Mouse (Mus musculus) left cerebral cortex, postnatal 14 days (tissue): ENCODE measurements around the gene Spn. TPM values are rescaled to one million over a fixed set of nuclear protein-coding genes. Genes with fewer than 3 reads are reported as not detected.
"Not testable (repeated sequence)": the region's sequence is repeated elsewhere in the genome, so short reads cannot be mapped to it uniquely, and the experiment has no call there.

ENCODE experiments used
- DNase-seq, 2 experiments: peaks; one replicate each; pipeline ENCODE4 v3.0.0; 2021 to 2022; ENCODE audit warnings: low spot score in 2 of 2, mixed read lengths in 1 of 2
- intact Hi-C: fragments of 180-260 bp; cut with DNase I; formaldehyde crosslinking; loops from one replicate; pipeline ENCODE4 v1.15.1; 2025
- total RNA-seq, 2 experiments: library from RNA; stranded (reverse); gene quantifications; 2 replicates each; pipeline ENCODE4 v1.2.3; 2021

Gene Spn
- total RNA-seq, 2 experiments from 2014 or later = 0.11 TPM; not detected in 1

DNA sequence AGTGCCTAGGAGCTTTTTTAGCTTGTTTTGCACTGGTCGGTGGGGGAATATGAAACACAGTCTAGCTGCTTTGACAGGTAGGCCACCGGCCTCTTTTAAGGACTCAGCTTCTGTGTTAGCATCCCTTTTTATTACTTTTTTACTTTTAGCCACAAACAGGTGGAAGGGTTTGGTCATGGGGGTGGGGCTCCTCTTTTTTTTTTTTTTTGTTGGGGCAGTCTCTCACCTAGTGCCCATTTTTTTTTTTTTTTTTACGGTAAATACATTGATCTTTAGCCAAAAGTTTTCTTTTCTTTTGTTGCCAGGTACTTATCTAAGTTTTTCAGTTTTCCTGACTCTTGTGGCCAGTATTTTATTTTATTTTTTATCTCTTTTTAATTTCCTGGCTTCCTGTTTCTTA lies 49.5 kb downstream of the Spn start:
- no peak for DNase-seq
- intact Hi-C loops = no loop called here

DNA sequence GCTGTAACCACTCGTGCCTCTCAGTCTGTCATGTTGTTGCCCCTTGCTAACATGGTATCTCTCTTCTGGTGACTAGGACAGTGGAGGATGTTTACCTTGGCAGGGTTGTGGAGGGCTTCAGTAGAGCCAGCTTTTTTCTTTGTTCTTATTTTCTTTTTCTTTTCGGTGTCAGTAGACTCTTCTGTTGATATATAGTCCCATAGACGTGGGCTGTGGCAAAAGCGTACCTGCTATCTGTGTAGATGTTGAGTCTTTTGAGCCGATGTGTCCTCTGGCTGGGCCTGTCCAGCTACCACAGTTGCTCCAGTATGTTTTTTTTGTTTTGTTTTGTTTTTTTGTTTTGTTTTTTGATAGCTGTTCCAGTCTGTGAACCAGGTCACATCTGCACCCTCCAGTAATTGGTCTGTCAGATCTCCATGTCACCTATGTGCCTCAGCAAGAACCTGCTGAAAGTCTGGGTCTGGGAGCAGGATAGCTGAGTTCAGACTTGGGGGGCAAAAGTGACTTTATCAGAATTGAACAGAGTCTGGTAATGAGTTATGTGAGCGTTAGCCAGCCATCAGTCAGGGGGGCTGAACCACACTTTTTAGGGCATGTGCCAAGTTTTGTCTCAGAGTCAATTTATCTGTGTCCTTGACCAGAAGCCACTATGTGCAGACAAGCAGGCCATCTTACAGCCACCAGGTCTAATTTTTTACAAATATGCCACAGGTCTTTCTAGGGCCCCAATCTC lies 50.2 kb downstream of the Spn start, which contains the start of gene Zg16:
Gene Zg16, minus strand, starts transcription at position 51 of the 733 bp plus-strand sequence.
- intact Hi-C loops, DNase-seq: not testable (repeated sequence)

DNA sequence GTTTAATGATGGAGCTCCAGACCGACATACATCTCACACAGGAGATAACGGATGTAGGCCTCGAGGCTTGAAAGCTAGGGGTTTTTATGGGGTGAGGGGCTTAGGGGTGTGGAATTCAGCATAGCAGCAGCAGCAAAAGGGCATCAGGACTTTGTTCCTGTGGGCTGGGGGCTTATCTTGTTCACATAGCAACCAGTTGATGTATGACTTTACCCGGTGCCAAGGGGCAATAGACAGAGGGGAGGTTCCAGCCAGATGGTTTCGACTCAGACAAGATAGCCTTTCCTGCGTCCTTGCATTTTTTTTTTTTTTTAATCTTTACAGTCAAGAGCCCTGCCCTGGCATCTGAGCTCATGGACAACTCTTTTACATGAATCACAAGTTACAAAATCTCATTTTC lies 51.9 kb downstream of the Spn start:
- DNase-seq, intact Hi-C loops: not testable (repeated sequence)

DNA sequence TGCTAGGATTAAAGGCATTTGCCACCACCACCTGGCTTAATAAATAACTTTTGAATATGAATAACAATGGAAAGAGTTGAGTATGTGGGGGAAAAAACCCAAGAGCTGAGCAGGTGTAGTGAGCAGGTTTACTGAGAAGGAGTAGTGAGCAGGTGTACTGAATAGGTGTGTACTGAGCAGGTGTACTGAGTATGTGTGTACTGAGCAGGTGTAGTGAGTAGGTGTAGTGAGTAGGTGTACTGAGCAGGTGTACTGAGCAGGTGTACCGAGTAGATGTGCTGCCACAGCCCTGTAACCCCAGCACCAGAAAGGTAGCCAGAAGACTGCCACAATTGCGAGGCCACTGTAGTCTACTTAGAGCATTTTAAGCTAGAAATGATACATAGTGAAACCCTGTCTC lies 52.8 kb downstream of the Spn start:
- no peak for DNase-seq
- intact Hi-C loops = no loop called here

DNA sequence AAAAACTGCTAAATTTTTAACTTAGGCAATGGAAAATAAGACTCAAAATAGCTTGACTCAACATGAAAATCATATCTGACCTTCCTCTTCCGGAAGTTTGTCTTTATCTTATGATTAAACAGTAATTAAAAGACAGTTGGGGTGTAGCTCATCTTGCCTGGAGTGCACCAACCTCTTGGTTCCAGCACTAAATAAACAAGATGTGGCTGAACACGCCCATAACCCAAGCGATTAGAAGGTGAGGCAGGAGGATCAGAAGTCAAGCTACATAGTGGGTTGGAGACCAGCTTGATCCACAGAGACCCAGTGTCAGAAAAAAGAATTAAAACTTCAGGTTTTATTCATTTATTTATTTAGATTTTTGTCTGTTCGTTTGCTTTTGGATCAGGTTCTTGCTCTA lies 53.9 kb downstream of the Spn start:
- intact Hi-C loops = no loop called here
- DNase-seq = no peak

DNA sequence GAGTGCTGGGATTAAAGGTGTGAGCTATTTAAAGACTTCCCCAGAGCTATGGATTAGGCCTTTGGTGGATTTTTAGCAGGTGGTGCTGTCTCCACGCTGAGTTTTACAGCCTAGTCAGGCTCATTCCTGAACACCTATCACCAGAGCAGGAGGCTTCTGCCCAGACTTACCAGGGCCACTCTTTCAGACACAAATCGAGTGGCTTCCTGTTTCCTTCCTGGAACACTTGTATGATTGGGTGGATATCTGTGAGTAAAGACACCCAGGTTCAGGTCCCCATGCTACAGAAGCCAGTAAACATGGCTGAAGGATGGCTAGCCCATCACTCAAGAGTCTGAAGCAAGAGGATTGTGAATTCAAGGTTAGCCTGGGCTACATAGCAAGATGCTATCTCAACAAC lies 54.6 kb downstream of the Spn start:
- no peak for DNase-seq

DNA sequence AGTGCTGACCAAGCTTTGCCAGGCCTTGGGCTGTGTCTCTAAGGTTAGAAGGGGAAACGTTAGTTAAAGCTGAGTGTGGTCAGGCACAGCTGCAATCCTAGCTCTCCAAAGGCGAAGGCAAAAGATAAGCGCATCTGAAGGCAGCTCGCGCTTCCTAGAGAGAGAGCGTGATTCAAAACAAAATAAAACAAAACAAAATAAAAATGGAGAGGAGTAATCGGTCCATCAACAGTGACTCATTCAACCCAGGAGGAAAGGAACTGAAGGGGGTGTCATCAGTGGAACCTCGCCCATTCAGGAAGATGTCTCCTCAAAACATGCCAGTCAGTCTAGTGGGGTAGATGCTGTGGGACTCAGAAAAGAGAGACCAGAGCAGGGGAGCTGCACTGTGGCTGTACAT lies 55.4 kb downstream of the Spn start:
- DNase-seq = no peak
- intact Hi-C loops = no loop called here

More for the DNA sequence above, 54.6 kb downstream of the Spn start:
- intact Hi-C loops = no loop called here

Other genes starting within 250 kb of the Spn start
- gene Tmem219, start 214.9 kb downstream of the Spn start, total RNA-seq = 10 to 100 TPM; 21.1 to 23.7 TPM
- gene Kctd13, start 208.9 kb downstream of the Spn start, total RNA-seq = 100 to 1,000 TPM; 144 to 151 TPM
- gene Asphd1, start 188.2 kb downstream of the Spn start, total RNA-seq = 10 to 100 TPM; 49.1 to 52.0 TPM
- 100 to 1,000 TPM; 335 to 339 TPM for gene Sez6l2, start 187.3 kb downstream of the Spn start, total RNA-seq
- gene Cdipt, start 161.9 kb downstream of the Spn start, total RNA-seq = 100 to 1,000 TPM; 187 to 196 TPM
- gene Cdiptos, start 161.7 kb downstream of the Spn start, total RNA-seq = under 1 TPM in 1 of 2 experiments, not detected in 1; 0.42 TPM
- gene Mvp, start 123.2 kb downstream of the Spn start, total RNA-seq = 1 to 10 TPM; 4.9 to 5.1 TPM
- not detected for gene Pagr1b, start 121.3 kb downstream of the Spn start, total RNA-seq
- 10 to 100 TPM; 14.5 to 19.3 TPM for gene Pagr1a, start 120.5 kb downstream of the Spn start, total RNA-seq
- 10 to 100 TPM; 33.6 to 43.7 TPM for gene Gm42742, start 116.7 kb downstream of the Spn start, total RNA-seq
- gene Prrt2, start 116.6 kb downstream of the Spn start, total RNA-seq = 100 to 1,000 TPM; 165 to 186 TPM
- 100 to 1,000 TPM; 260 to 271 TPM for gene Maz, start 110.8 kb downstream of the Spn start, total RNA-seq
- gene Kif22, start 95.4 kb downstream of the Spn start, total RNA-seq = 10 to 100 TPM in 1 of 2 experiments, 1 to 10 TPM in 1; 9.6 to 10.4 TPM
- not detected for gene Zg16, start 50.5 kb downstream of the Spn start, total RNA-seq
- gene AI467606, start 46.5 kb downstream of the Spn start, total RNA-seq = 1 to 10 TPM; 1.3 to 1.6 TPM
- gene Qprt, start 15.6 kb downstream of the Spn start, total RNA-seq = under 1 TPM in 1 of 2 experiments, not detected in 1; 0.25 TPM
- 10 to 100 TPM; 73.9 to 84.5 TPM for gene Cd2bp2, start 58.2 kb upstream of the Spn start, total RNA-seq
- gene Tbc1d10b, start 70.6 kb upstream of the Spn start, total RNA-seq = 10 to 100 TPM; 82.8 to 83.9 TPM
- 1 to 10 TPM; 1.7 to 4.2 TPM for gene Mylpf, start 71.1 kb upstream of the Spn start, total RNA-seq
- gene Zfp553, start 95.2 kb upstream of the Spn start, total RNA-seq = 10 to 100 TPM; 17.7 to 19.2 TPM
- 1 to 10 TPM; 5.9 to 6.3 TPM for gene Sept1, start 95.3 kb upstream of the Spn start, total RNA-seq
- 10 to 100 TPM; 62.0 to 63.9 TPM for gene Zfp771, start 106.5 kb upstream of the Spn start, total RNA-seq
- gene Dctpp1, start 122.9 kb upstream of the Spn start, total RNA-seq = 10 to 100 TPM; 32.1 to 38.3 TPM
- 10 to 100 TPM; 45.9 to 50.3 TPM for gene Sephs2, start 136.2 kb upstream of the Spn start, total RNA-seq
- gene Itgal, start 158.4 kb upstream of the Spn start, total RNA-seq = under 1 TPM; 0.59 to 0.72 TPM
- 10 to 100 TPM; 10.9 to 13.0 TPM for gene Zfp768, start 207.8 kb upstream of the Spn start, total RNA-seq
- 1 to 10 TPM; 5.4 to 7.8 TPM for gene Zfp747, start 238.2 kb upstream of the Spn start, total RNA-seq
- gene 9130019O22Rik, start 249.3 kb upstream of the Spn start, total RNA-seq = 1 to 10 TPM; 2.7 to 2.8 TPM